Mouse (Mus musculus): ENCODE data around the gene Tnni1. TPM values are rescaled to one million over a fixed set of nuclear protein-coding genes. Genes with fewer than 3 reads are reported as not detected.

The Tnni1 gene
- polyA plus RNA-seq (2015; fragmentation: Nextera tagmentation; extraction: Ambion mirVana) = 0.88 TPM in 1 of 2 replicates, not detected in the other

DNA sequence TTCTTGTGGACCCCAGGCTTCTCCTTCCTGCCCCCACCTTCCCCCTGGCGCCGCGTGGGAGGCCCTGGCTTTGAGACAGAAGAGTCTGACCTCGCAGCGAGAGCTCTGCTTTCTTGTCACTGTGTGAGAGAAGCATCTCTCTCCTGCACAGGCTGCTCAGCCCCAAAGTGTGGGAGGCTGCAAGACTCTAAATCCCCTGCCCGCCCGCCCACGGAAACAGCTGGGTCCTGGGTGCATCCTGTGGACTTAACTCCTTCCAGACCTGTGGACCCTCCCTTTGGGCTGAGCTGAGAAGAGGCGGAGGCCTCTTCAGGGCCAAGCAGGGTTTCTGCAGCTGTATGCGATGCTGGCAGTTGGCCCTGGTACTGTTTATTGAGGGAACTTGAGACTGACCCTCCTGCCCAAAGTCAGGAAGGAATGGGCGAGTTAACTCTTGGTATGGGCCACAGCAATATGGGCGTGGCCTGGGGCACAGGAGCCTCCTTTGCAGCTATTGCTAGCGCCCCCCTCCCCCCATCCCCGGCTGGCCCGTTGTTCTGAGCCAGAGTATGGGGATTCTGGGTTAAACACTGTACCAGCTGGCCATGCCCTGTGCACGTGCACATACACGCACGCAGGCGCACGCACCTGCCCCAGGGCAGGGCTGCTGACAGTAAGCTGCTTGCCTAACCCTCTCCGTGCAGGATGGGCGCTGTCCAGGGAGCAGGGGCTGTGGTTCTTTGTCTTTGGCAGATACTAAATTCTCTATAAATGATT lies at the start of gene Tnni1:
Gene Tnni1 (plus strand): TSS at position 655 of the 756 bp plus-strand sequence.
- H3K9me3 ChIP-seq (ENCODE audit: control insufficient read depth, low read length) = no peaks in the 10 kb centered on the region
- no peak within 1 kb of the TSS for H3K9ac ChIP-seq (replicated peaks; ENCODE audit: low read depth, low read length)
- no peaks in the 10 kb centered on the region; the same call in 1 of the 2 replicates for H3K4me1 ChIP-seq (replicated peaks; ENCODE audit: control insufficient read depth, insufficient read depth, low read length)
- no peaks in the 10 kb centered on the region for H3K36me3 ChIP-seq (ENCODE audit: control insufficient read depth, insufficient read depth)
- H3K27ac ChIP-seq (ENCODE audit: low read length) = no peak within 1 kb of the TSS
- 32% methylated on average over 22 of the region's 22 CpGs for WGBS
- H3K4me2 ChIP-seq (ENCODE audit: low read length) = no peak within 1 kb of the TSS
- ATAC-seq = no peak; the same call in 1 of the 2 replicates
- H3K27me3 ChIP-seq (replicated peaks; ENCODE audit: control insufficient read depth, insufficient read depth, low read length) = no peaks in the 10 kb centered on the region
- no peak within 1 kb of the TSS for H3K4me3 ChIP-seq (replicated peaks; ENCODE audit: low read length)

DNA sequence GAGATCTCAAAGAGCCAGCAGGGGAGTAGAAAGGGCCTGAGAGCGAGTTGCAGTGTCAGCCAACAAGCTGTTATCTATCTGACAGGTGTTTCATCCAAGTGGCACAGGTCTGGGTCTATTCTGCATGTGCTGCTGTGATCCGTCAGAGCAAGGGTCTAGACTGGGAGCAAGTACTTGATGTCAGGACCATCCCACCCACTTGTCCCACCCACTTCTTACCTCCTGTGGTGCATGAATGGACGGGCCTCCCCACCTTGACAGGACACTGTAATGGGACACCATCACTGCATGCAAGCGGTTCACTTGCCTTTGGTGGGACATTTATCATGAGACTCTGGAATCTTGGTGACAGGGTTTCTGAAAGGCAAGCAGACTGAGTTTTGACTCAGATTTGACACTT lies 49.4 kb upstream of the Tnni1 start:
- H3K9ac ChIP-seq (replicated peaks; ENCODE audit: low read depth, low read length) = no peak overlapping the region
- H3K9me3 ChIP-seq (ENCODE audit: control insufficient read depth, low read length) = no peaks in the 10 kb centered on the region
- no peaks in the 10 kb centered on the region for H3K27me3 ChIP-seq (replicated peaks; ENCODE audit: control insufficient read depth, insufficient read depth, low read length)
- H3K27ac ChIP-seq (ENCODE audit: low read length) = no peak overlapping the region
- 27% methylated on average over 4 of the region's 4 CpGs for WGBS
- no peak for ATAC-seq
- H3K4me1 ChIP-seq (replicated peaks; ENCODE audit: control insufficient read depth, insufficient read depth, low read length) = peaks cover 29% of the 10 kb centered on the region
- H3K4me2 ChIP-seq (ENCODE audit: low read length) = peak overlapping the region; percentile 91
- peak overlapping the region; percentile 58 for H3K4me3 ChIP-seq (replicated peaks; ENCODE audit: low read length)
- H3K36me3 ChIP-seq (ENCODE audit: control insufficient read depth, insufficient read depth) = no peaks in the 10 kb centered on the region

GRCm38 (mm10) chr1:135730296-135730695 lies 48.9 kb upstream of the Tnni1 start:
- Histone ChIP-seq H3K4me2 (ENCODE audit: low read length) (no peak overlapping the region), H3K27ac (ENCODE audit: low read length) (no peak overlapping the region), H3K9ac (replicated peaks; ENCODE audit: low read depth, low read length) (no peak overlapping the region), H3K4me1 (replicated peaks; ENCODE audit: control insufficient read depth, insufficient read depth, low read length) (peaks cover 30% of the 10 kb centered on the region), H3K27me3 (replicated peaks; ENCODE audit: control insufficient read depth, insufficient read depth, low read length) (no peaks in the 10 kb centered on the region), H3K36me3 (ENCODE audit: control insufficient read depth, insufficient read depth) (no peaks in the 10 kb centered on the region), H3K4me3 (replicated peaks; ENCODE audit: low read length) (no peak overlapping the region), H3K9me3 (ENCODE audit: control insufficient read depth, low read length) (no peaks in the 10 kb centered on the region)
- ATAC-seq = no peak
- 48% methylated on average over 3 of the region's 3 CpGs for WGBS

DNA sequence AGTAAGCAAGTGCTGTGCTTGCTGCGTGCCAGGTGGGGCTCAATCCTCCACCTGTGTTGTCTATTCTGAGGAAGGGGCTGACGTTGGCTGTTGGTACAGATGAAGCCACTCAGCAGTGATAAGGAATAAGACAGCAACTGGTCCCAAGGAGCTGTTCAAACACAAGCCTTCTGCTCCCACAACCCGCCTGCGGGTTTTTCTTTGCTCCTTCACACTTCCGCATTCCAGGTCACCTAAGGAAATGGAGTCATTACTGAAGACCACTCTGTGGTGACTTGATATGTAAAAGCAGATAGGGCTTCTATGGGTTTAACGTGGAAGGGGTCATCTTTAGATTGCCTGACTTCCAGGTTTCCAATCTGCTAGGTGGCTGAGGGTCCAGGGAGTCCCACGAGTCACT lies 47.8 kb upstream of the Tnni1 start:
- no peaks in the 10 kb centered on the region for H3K36me3 ChIP-seq (ENCODE audit: control insufficient read depth, insufficient read depth)
- no peaks in the 10 kb centered on the region for H3K9me3 ChIP-seq (ENCODE audit: control insufficient read depth, low read length)
- H3K4me1 ChIP-seq (replicated peaks; ENCODE audit: control insufficient read depth, insufficient read depth, low read length) = peaks cover 31% of the 10 kb centered on the region
- no peak for ATAC-seq
- H3K4me3 ChIP-seq (replicated peaks; ENCODE audit: low read length) = no peak overlapping the region
- H3K27ac ChIP-seq (ENCODE audit: low read length) = peak overlapping the region; percentile 6; the same call in 1 of the 2 replicates
- 69% methylated on average over 7 of the region's 7 CpGs for WGBS
- H3K27me3 ChIP-seq (replicated peaks; ENCODE audit: control insufficient read depth, insufficient read depth, low read length) = no peaks in the 10 kb centered on the region
- H3K4me2 ChIP-seq (ENCODE audit: low read length) = no peak overlapping the region
- H3K9ac ChIP-seq (replicated peaks; ENCODE audit: low read depth, low read length) = no peak overlapping the region

DNA sequence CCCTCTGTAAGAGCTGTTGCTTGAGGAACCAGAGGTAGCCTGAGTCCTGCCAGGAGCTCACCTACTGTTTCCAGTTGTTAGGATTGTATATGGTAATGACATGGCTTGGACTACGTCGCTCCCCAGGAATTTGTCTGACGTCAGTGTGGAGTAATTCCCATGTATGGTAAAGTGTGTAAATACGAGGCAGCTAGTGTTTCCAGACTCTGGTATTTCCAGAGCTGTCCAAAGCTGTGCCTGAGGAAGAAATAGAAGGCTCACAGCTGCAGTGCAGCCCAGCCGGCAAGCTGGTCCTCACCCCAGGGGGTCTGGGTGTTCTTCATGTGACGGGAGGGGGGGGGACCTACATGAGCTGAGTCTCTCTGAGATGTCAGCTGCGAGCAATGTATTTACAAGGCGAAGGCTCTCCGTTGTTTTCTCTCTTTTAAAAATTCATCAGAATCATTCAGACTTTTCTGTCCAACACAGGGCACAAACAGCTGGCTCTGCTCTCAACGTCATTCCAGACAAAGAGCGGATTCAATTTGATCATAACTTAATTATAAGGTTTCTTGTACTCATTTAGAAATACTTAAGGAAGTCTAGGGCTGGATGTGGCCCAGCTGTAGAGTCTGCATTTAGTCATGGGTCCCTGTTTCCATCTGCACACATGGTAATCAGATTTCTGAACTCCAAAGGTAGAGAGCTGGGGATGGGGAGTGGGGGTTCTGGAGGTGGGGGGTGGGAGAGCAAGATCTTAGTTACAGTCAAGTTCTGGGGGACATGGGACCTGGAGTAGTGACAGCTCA lies 47.1 kb upstream of the Tnni1 start:
- peaks cover 31% of the 10 kb centered on the region for H3K4me1 ChIP-seq (replicated peaks; ENCODE audit: control insufficient read depth, insufficient read depth, low read length)
- 29% methylated on average over 11 of the region's 11 CpGs for WGBS
- peak; percentile 54 for ATAC-seq
- no peak overlapping the region for H3K4me2 ChIP-seq (ENCODE audit: low read length)
- no peak overlapping the region for H3K4me3 ChIP-seq (replicated peaks; ENCODE audit: low read length)
- H3K9me3 ChIP-seq (ENCODE audit: control insufficient read depth, low read length) = no peaks in the 10 kb centered on the region
- peak overlapping the region; percentile 6; the same call in 1 of the 2 replicates for H3K27ac ChIP-seq (ENCODE audit: low read length)
- H3K9ac ChIP-seq (replicated peaks; ENCODE audit: low read depth, low read length) = no peak overlapping the region
- no peaks in the 10 kb centered on the region for H3K27me3 ChIP-seq (replicated peaks; ENCODE audit: control insufficient read depth, insufficient read depth, low read length)
- no peaks in the 10 kb centered on the region for H3K36me3 ChIP-seq (ENCODE audit: control insufficient read depth, insufficient read depth)

GRCm38 (mm10) chr1:135734225-135734937 lies 44.9 kb upstream of the Tnni1 start:
- ATAC-seq = peak; percentile 70
- Histone ChIP-seq H3K27ac (ENCODE audit: low read length) (no peak overlapping the region), H3K9ac (replicated peaks; ENCODE audit: low read depth, low read length) (no peak overlapping the region), H3K4me1 (replicated peaks; ENCODE audit: control insufficient read depth, insufficient read depth, low read length) (peaks cover 28% of the 10 kb centered on the region), H3K4me2 (ENCODE audit: low read length) (no peak overlapping the region), H3K9me3 (ENCODE audit: control insufficient read depth, low read length) (no peaks in the 10 kb centered on the region), H3K27me3 (replicated peaks; ENCODE audit: control insufficient read depth, insufficient read depth, low read length) (no peaks in the 10 kb centered on the region), H3K36me3 (ENCODE audit: control insufficient read depth, insufficient read depth) (no peaks in the 10 kb centered on the region), H3K4me3 (replicated peaks; ENCODE audit: low read length) (no peak overlapping the region)
- 22% methylated on average over 6 of the region's 7 CpGs for WGBS

DNA sequence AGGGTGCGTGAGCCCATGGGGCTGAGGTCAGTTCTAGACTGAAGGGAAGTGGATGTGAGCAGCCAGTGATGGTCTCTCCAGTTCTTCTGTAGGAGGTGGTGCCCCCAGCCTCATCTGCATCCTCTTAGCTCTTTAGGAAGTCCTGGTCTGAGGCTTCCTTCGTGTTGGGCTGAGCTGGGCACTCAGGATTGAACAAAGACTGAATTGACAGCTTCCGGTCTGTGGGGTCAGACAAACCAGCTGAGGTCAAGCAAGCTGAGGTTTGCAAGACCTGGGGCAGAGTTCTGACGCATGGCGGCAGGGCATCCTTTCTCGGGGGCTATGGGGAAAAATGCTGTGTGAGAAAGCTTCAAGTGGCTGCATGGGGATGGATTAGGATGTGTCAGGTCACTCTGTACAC lies 43.8 kb upstream of the Tnni1 start:
- peaks cover 28% of the 10 kb centered on the region for H3K4me1 ChIP-seq (replicated peaks; ENCODE audit: control insufficient read depth, insufficient read depth, low read length)
- H3K36me3 ChIP-seq (ENCODE audit: control insufficient read depth, insufficient read depth) = no peaks in the 10 kb centered on the region
- WGBS = 54% methylated on average over 6 of the region's 6 CpGs
- no peak for ATAC-seq
- no peak overlapping the region for H3K4me3 ChIP-seq (replicated peaks; ENCODE audit: low read length)
- H3K9ac ChIP-seq (replicated peaks; ENCODE audit: low read depth, low read length) = no peak overlapping the region
- H3K4me2 ChIP-seq (ENCODE audit: low read length) = no peak overlapping the region
- H3K27me3 ChIP-seq (replicated peaks; ENCODE audit: control insufficient read depth, insufficient read depth, low read length) = no peaks in the 10 kb centered on the region
- H3K27ac ChIP-seq (ENCODE audit: low read length) = no peak overlapping the region
- no peaks in the 10 kb centered on the region for H3K9me3 ChIP-seq (ENCODE audit: control insufficient read depth, low read length)

- Histone ChIP-seq H3K9ac (replicated peaks; ENCODE audit: low read depth, low read length) (no peak overlapping the region), H3K27me3 (replicated peaks; ENCODE audit: control insufficient read depth, insufficient read depth, low read length) (no peaks in the 10 kb centered on the region), H3K36me3 (ENCODE audit: control insufficient read depth, insufficient read depth) (no peaks in the 10 kb centered on the region), H3K4me1 (replicated peaks; ENCODE audit: control insufficient read depth, insufficient read depth, low read length) (peaks cover 8% of the 10 kb centered on the region), H3K4me3 (replicated peaks; ENCODE audit: low read length) (no peak overlapping the region), H3K27ac (ENCODE audit: low read length) (no peak overlapping the region), H3K4me2 (ENCODE audit: low read length) (no peak overlapping the region), H3K9me3 (ENCODE audit: control insufficient read depth, low read length) (no peaks in the 10 kb centered on the region)
- no peak for ATAC-seq
- WGBS = 93% methylated on average over 7 of the region's 7 CpGs
Observed at GRCm38 (mm10) chr1:135744987-135745386, 34.2 kb upstream of the Tnni1 start.

DNA sequence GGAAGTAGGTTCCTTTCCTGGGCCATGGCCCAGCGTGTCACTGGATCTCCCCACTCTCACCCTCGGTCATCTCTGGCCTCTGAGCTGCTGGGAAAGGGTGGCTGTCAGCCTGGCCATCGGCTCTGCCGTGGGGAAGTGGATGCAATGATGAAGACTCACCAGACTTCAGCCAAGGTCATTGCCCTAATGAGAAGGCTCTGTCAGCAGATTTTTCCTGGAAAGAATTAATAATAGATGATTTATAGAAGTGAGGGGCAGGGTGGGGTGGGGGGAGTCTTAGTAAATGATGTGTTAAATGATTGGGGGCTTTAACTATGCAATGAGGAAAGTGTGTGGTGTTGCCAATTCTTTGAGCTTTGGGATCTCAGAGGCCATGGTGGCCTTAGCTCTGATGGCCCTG lies 33.0 kb upstream of the Tnni1 start:
- H3K4me3 ChIP-seq (replicated peaks; ENCODE audit: low read length) = no peak overlapping the region
- 88% methylated on average over 4 of the region's 4 CpGs for WGBS
- ATAC-seq = no peak

More for the DNA sequence above, 33.0 kb upstream of the Tnni1 start:
- Histone ChIP-seq H3K4me1 (replicated peaks; ENCODE audit: control insufficient read depth, insufficient read depth, low read length) (peaks cover 2% of the 10 kb centered on the region), H3K9ac (replicated peaks; ENCODE audit: low read depth, low read length) (no peak overlapping the region), H3K9me3 (ENCODE audit: control insufficient read depth, low read length) (no peaks in the 10 kb centered on the region), H3K27me3 (replicated peaks; ENCODE audit: control insufficient read depth, insufficient read depth, low read length) (no peaks in the 10 kb centered on the region), H3K4me2 (ENCODE audit: low read length) (no peak overlapping the region), H3K27ac (ENCODE audit: low read length) (no peak overlapping the region), H3K36me3 (ENCODE audit: control insufficient read depth, insufficient read depth) (no peaks in the 10 kb centered on the region)

All from forebrain, embryonic 16.5 days (tissue).